13 mouse cellular contexts compared by ENCODE assay signal in the genomic region with DNA sequence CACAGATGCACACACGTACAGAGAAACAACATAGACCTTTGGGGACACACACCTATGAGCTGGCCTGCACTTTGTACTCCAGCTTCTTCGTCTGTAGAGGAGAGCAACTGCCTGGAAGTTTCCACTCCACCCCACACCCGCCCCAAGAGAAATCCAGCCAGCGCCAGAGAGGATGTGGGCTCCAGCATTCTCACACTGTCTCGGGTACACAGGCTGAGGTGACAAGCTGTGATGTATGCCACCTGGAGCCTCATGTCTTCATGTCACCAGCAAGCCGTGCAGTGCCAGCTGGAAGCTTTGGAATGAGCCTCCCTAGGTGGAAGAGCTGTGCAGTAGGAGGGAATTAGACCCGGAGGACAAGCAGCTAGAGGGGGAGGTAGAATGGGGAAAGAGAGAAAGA.
DNase-seq lines count a peak whose midpoint lies in the region; ATAC-seq and TF ChIP-seq lines count a peak whose summit lies in the region.
"Had no signal": no experiment of that assay in that cellular context is flagged by ENCODE, and none has a peak within 500 bp of the region (broad histone marks: within the 10 kb centered on the region; RNA-seq: fewer than 3 reads in every experiment).

No protein-coding gene starts in this region.

- H3K9me3 ChIP-seq in stomach, embryonic 16.5 days (replicated peaks; ENCODE audit: control insufficient read depth, low read length) = no peaks in the 10 kb centered on the region
- H3K9me3 ChIP-seq in stomach, postnatal 0 days (ENCODE audit: control insufficient read depth, low read length) = no peaks in the 10 kb centered on the region
- no peaks in the 10 kb centered on the region for H3K9me3 ChIP-seq in limb, embryonic 13.5 days

- H3K27ac ChIP-seq in stomach, embryonic 16.5 days (ENCODE audit: low read length) = no peak overlapping the region
- H3K27ac ChIP-seq in stomach, postnatal 0 days (replicated peaks) = no peak overlapping the region
- peak overlapping the region; percentile 16; the same call in 1 of the 2 replicates for H3K27ac ChIP-seq in limb, embryonic 13.5 days

- WGBS in stomach, embryonic 16.5 days = 43% methylated on average over 7 of the region's 7 CpGs
- WGBS in stomach, postnatal 0 days = 40% methylated on average over 7 of the region's 7 CpGs
- WGBS in limb, embryonic 13.5 days = 49% methylated on average over 7 of the region's 7 CpGs

- TF ChIP-seq EP300 in stomach, postnatal 0 days (optimal IDR thresholded peaks at IDR 0.05) = no peak

- DNase-seq in heart, adult 11 months = peak; percentile 91
- no peak for DNase-seq in heart, postnatal 25 days (ENCODE audit: low spot score)
- DNase-seq in stomach, postnatal 0 days (ENCODE audit: low spot score) = no peak
- DNase-seq in telencephalon, adult 2 months (ENCODE audit: low read depth, low spot score) = peak; percentile 82
- no peak for DNase-seq in embryo, embryonic 10 days (ENCODE audit: low spot score)
- DNase-seq in urinary bladder, postnatal 36 days (ENCODE audit: low spot score in 2 of 2) = no peak
- DNase-seq: cerebellum, adult 11 months; liver; thymus, postnatal 36 days had no signal

- no peaks in the 10 kb centered on the region for H3K36me3 ChIP-seq in stomach, embryonic 16.5 days (ENCODE audit: control insufficient read depth, insufficient read depth, low read length)
- no peaks in the 10 kb centered on the region for H3K36me3 ChIP-seq in stomach, postnatal 0 days (ENCODE audit: control insufficient read depth, insufficient read depth, low read length)
- H3K36me3 ChIP-seq in limb, embryonic 13.5 days = no peaks in the 10 kb centered on the region

- H3K9ac ChIP-seq in stomach, embryonic 16.5 days (ENCODE audit: low read length) = no peak overlapping the region
- no peak overlapping the region for H3K9ac ChIP-seq in stomach, postnatal 0 days (ENCODE audit: low read length)
- no peak overlapping the region for H3K9ac ChIP-seq in limb, embryonic 13.5 days

- no peak overlapping the region for H3K4me3 ChIP-seq in stomach, embryonic 16.5 days (replicated peaks; ENCODE audit: low read length)
- H3K4me3 ChIP-seq in stomach, postnatal 0 days (ENCODE audit: low read depth, low read length) = no peak overlapping the region
- H3K4me3 ChIP-seq in limb, embryonic 13.5 days = no peak overlapping the region

- peak; percentile 26; the same call in 1 of the 2 replicates for ATAC-seq in stomach, embryonic 16.5 days (ENCODE audit: insufficient read depth, low FRiP score)
- ATAC-seq in stomach, postnatal 0 days (ENCODE audit: low FRiP score, low TSS enrichment) = no peak
- no peak for ATAC-seq in limb, embryonic 13.5 days (ENCODE audit: low FRiP score, low read depth)
- ATAC-seq: CD4-positive, CD25-positive, alpha-beta regulatory T cell, adult 4 months; midbrain, embryonic 16.5 days had no signal

- H3K4me2 ChIP-seq in stomach, embryonic 16.5 days (ENCODE audit: low read depth, low read length) = no peak overlapping the region
- no peak overlapping the region for H3K4me2 ChIP-seq in stomach, postnatal 0 days (replicated peaks; ENCODE audit: low read depth)
- H3K4me2 ChIP-seq in limb, embryonic 13.5 days (replicated peaks) = no peak overlapping the region

- no peaks in the 10 kb centered on the region for H3K27me3 ChIP-seq in stomach, embryonic 16.5 days (ENCODE audit: control insufficient read depth, insufficient read depth, low read length)
- H3K27me3 ChIP-seq in stomach, postnatal 0 days (ENCODE audit: control insufficient read depth, insufficient read depth, low read length) = no peaks in the 10 kb centered on the region
- H3K27me3 ChIP-seq in limb, embryonic 13.5 days = no peaks in the 10 kb centered on the region

- intact Hi-C loops in heart, postnatal 25 days (cut with DNase I) = no loop called here

- no peak for TF ChIP-seq CTCF in stomach, postnatal 0 days (IDR thresholded peaks at IDR 0.05; ENCODE audit: low read depth)

- peaks cover 3% of the 10 kb centered on the region for H3K4me1 ChIP-seq in stomach, embryonic 16.5 days (ENCODE audit: control insufficient read depth, insufficient read depth, low read length)
- H3K4me1 ChIP-seq in stomach, postnatal 0 days (replicated peaks; ENCODE audit: control insufficient read depth, insufficient read depth) = no peaks in the 10 kb centered on the region
- peaks cover 44% of the 10 kb centered on the region for H3K4me1 ChIP-seq in limb, embryonic 13.5 days

Comparison
In these comparisons a context has a peak if more than half of its experiments do, and no peak if none do; other contexts are left out.
1. DNase-seq: peak in heart, adult 11 months (single experiment) and telencephalon, adult 2 months (single experiment); none in heart, postnatal 25 days (single experiment), stomach, postnatal 0 days (single experiment), embryo, embryonic 10 days (single experiment) and urinary bladder, postnatal 36 days (0 of 2).